Mouse (Mus musculus): Measurements from ENCODE around the gene Eef1akmt2.

Eef1akmt2 gene

DNA sequence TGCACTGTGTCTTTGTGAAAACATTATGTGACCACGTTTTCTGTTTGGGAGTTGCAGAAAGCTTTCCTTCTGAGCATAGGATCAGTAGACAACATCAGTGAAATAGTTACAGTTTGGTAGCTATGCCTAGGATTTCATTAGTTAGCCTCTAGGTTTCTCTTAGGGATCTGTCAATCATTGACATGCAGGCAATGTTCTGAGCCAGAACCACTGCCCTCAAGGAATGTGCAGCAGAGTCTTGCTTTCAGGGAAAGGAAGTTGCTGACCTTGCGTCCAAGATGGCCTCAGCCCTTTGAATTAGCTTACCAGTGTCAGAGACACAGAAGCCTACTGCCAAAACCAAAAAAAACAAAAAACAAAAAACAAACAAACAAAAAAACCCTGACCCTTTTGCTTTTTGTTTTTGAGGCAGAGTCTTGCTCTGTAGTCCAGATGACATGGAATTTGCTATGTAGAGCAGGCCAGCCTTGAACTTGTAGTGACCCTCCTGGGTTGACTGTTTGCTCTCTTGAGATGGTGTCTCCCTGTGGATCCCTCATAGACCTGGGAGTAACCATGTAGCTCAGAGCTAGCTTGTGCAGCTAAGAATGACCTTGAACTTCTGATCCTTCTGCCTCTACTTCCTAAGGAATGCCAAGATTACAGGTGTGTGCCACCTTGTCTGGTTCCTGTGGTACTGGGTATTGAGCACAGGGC, 23.1 kb upstream of the Eef1akmt2 start:
- in situ Hi-C loops (cut with MboI, MseI): no loop called here

DNA sequence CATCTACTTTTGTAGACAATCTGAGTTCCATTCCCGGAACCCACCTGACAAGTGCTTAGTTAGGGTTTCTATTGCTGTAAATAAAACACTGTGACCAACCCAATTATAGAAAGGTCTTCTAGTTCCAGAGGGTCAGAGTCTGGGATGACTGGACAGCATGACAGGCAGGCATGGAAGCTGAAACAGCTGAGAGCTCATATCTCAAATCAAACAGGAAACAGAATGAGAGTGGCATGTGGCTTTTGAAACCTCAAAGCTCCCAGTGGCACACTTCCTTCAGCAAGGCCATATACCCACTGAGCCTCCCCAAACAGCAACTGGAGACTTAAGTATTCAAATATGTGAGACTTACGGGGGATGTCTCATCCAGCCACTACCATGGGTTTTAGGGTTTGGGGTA, 20.6 kb upstream of the Eef1akmt2 start:
- in situ Hi-C loops (cut with MboI, MseI): no loop called here

DNA sequence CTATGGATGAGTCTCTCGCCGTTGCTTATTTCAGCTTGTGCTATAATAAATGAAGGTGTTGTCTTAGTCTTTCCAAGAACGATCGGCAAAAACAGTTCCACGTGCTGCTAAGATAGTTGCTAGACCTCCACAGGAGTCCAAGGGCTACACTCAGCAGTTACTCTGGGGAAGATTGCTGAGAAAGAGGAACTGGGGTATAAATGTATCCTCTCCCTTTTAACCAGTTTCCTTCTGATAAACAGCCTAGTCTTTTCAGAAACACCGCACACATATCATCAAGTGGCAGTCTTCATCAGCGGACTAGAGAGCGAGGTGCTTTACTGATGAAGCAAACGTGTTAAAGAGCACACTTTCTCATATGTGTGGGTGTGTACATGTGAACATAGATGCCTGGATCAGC, 13.8 kb upstream of the Eef1akmt2 start:
- in situ Hi-C loops (cut with MboI, MseI): no loop called here

DNA sequence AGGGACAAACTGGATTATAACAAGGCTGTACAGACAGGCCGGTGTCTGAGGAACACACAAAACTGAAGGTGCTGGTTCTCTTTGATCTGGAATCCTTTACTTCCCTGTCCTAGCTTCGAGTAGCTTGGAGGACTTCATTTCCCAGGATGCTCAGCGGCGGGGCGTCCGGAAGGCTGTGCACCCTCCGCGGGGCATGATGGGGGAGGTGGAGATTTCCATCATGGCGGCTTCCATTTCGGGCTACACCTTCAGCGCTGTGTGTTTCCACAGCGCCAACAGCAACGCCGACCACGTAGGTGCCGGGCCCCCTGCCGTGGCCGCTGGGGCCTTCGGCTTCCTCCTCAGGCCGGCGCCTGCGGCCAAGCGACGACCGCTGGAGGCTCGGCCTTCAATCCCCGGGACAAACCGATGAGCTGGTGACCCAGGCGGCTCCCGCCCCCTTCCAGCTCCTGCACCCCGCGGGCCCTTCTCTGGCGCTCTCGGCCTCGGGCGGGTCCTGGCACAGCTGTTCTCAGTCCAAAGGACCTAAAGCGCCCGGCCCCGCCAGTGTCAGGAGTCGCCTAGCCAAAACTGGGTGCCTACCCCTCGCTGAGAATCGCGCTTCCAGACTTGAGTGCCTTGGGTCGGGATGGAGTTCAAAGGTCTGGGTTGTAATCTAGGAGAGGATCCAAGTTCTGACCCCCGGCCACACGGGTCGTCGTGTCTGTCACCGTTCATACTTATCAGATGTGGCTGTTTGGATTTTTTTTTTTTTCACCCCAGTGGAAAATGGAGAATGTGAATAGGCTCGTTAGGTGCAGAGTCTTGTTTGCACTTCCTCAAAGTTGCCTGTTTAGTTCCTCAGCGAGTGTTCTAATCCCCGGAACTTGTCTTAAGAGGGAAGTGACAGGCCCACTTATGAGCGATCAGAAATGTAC, 6.8 kb upstream of the Eef1akmt2 start, which contains the start of gene Abraxas2:
Gene Abraxas2, plus strand, starts transcription at position 184 of the 917 bp plus-strand sequence.
- in situ Hi-C loops (cut with MboI, MseI): loop anchor here (5.0 kb wide), 1 partner anchor 42 kb away; no protein-coding TSS in a partner anchor

DNA sequence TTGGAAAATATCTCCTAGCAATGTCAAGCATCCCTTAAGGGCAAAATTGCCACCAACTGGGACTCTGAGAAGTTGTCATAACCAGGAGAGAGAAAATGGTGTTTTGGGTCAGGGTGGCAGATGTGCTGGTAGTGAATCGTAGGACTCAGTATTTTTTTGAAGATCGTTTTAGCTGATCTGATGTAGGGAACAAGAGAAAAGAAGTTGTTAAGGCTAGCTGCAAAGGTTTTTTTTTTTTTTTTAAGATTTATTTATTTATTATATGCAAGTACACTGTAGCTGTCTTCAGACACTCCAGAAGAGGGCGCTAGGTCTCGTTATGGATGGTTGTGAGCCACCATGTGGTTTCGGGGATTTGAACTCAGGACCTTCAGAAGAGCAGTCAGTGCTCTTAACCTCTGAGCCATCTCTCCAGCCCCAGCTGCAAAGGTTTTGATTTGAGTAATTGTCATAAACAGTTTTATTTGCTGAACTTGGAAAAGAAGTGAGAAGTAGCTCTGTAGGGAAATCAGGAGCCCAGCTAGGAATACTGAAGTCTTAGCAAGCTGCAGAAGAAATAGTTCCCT, 5.7 kb upstream of the Eef1akmt2 start:
- in situ Hi-C loops (cut with MboI, MseI): loop anchor here (5.0 kb wide), 1 partner anchor 41 kb away; no protein-coding TSS in a partner anchor

DNA sequence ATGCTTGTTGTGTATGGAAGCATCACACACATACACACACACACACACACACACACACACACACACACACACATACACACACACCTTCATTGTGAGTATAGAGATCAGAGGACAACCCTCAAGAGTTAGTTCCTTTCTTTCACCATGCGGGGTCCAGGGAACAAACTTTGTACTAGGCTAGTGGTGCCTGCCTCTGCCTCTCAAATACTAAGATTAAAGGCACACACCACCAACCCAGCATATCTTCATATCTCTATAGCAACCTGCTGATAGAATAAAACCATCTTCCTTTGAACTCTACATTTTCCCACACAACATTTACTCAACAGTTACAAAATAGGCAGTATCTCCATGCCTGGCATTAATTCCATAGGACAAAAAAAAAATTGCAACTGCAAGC, 3.6 kb upstream of the Eef1akmt2 start:
- in situ Hi-C loops (cut with MboI, MseI): loop anchor here (5.0 kb wide), 1 partner anchor 39 kb away; no protein-coding TSS in a partner anchor

DNA sequence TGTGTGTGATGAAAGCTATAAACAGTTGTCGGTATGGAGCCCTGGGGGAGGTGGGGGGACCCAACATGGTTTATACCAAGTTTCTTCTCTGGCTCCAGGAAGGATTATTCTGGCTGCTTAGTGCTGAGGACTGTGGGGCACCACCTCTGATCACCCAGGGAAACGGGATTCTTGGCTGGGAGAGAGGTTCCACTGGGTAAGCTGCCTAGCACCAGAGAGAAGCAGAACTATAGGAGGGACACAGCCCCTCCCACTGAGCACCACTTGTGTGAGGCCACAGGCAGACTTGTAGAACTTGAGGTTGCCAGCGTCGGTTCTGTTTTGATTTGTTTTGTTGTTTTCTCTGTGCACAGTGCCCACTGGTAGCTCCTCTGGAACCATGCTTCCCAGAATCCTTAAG, 1.5 kb upstream of the Eef1akmt2 start:
- in situ Hi-C loops (cut with MboI, MseI): no loop called here

DNA sequence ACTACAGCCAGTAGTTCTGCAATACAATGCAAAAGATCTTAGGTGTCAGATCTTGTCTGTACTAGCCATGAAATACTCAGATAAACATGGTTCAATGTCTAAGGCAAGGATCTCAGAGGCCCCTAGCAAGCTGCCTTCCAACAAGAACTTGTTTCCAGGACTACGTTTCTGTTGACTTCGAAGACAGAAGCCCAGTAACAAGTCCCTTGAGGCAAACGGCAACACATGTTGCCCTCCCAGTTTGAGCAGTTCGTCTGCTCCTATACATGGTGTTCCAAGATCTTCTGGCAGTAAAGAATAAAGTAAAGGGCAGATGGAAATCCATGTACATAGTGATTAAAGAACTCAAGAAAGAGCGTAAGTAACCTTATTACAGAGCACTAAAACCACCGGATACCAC, 888 bp upstream of the Eef1akmt2 start:
- in situ Hi-C loops (cut with MboI, MseI): no loop called here

DNA sequence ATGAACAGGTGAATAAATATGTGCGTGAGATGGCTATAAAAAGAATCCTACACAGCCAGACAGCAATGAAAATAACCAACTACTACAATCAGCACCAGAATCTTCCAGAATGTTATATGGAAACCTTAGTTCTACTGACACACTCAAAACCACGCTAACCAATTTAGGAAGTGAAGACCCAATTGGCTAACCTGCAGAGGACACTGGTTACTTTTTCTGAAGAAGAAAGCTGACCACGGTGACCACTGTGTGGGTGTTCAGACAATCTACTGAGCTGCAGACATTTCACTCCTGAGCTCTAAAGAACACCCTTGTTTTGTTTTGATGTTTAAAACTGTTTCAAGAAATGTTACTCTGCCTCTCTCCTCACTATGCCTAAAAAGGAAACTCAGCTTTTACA, 9.3 kb downstream of the Eef1akmt2 start:
- in situ Hi-C loops (cut with MboI, MseI): no loop called here

DNA sequence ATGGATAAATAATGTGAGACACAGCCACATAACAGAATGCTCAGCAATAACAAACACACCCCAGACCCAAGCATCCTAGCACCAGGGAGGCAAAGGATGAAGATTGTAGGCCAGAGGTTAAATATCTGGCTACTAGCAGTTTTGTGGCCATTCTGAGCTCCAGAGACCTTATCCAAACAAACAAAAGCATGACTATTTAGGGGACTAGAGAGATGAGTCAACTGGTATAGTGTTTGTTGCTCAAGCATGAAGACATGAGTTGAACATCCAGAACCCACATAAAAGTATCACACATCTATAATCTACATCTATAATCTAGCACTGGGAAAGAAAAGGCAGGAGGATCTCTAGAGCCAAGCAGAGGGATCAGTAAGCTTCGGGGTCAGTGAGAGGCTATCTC, 10.0 kb downstream of the Eef1akmt2 start:
- in situ Hi-C loops (cut with MboI, MseI): no loop called here

DNA sequence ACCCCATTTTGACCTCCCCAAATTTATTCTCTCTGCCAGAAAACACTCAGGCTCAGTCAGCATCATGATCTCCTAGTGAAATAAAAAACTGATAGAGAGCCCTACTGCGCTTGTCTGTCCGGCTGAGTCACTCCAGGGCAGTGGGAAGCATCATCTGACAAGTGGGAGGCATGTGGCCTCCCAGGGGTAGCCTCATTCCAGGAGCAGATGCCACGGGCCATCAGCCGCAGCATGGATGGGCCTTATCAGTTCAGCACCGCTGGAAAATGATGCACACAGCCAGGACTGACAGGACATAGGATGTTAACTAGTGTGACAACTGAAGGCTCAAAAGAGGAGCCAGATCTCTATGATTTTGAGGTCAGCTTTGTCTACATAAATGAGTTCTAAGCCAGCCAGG, 11.2 kb downstream of the Eef1akmt2 start:
- in situ Hi-C loops (cut with MboI, MseI): no loop called here

DNA sequence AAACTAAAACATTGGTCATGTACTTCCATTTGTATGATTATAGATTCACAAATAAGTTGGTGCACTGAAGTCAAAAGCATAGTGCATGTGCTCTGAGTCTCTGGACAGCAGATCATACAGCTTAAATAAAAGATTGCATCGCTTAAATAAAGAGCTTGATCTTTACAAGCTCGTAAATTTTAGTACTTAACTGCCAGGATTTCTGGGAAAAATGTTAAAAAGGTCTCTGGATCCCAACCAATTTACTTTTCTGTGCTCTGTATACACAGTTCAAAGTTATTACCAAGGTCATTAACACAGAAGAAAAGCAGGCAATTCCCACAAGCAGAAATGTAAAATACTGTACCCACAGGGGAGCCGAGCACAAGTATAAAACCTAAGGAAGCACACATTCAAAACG, 21.5 kb downstream of the Eef1akmt2 start:
- in situ Hi-C loops (cut with MboI, MseI): no loop called here

DNA sequence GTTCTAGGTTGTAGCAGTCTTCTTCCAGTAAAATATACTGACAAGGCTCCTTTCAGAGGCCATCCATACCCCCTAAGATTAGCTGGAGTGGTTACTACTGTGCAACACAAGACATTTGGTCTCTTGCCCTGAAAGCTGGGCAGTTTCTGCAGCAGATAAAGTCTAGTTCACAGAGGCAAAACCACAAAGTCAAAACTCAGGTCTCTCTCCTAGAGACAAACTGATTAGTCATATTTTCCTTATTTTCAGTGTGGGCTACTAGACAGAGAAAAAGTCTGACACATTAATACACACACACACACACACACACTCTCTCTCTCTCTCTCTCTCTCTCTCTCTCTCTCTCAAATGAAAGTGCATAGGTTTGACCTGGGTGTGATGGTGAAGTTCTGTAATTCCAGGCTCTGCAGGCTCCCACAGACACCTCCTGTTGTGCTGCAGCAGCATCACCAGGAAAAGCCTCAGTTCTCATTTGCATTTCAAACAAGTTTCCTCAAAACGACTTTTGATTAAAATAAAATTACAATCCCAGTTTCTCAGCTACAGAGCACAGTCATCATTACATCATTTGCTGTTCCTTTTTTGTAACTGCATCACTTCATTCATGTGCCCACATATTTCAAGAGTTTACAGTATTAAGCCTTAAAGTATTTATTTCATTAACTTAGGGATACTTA, 28.0 kb downstream of the Eef1akmt2 start:
- in situ Hi-C loops (cut with MboI, MseI): no loop called here

DNA sequence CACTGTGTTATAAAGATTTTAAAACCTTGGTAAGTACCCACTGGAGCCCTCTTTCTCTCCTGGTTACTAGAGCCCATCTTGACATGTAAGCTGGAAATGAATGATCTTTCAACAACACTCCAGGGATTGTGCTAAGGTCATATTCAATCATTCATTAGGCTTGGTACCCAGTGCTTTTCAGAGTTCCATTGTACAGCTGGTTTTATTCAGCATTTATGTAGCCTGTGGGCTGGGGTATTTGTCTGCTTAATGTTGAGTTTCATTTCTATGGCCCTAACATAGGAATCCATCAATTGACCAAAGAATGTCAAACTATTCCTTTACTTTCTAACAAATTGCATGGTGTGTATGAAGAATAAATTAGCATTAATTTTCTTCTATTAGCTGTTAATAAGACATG, 28.6 kb downstream of the Eef1akmt2 start:
- in situ Hi-C loops (cut with MboI, MseI): no loop called here

DNA sequence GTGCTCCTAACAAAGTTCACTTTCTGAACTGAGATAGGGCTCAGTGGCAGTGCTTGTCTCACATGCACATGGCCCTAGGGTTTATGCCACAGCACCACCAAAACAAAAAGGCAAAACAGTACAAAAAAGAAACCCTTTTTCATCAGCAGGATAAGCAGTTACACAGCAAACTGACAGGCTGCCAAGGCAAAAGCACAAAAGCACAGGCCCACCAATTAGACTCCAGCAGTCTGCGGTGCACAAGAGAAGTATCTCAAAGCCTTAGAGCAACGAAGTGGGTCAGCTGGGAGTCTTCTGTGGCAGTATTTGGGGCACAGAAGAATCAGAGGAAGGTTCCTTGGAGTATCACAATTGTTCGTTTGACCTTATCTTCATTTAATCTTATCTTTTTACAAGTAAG, 31.8 kb downstream of the Eef1akmt2 start:
- in situ Hi-C loops (cut with MboI, MseI): no loop called here

DNA sequence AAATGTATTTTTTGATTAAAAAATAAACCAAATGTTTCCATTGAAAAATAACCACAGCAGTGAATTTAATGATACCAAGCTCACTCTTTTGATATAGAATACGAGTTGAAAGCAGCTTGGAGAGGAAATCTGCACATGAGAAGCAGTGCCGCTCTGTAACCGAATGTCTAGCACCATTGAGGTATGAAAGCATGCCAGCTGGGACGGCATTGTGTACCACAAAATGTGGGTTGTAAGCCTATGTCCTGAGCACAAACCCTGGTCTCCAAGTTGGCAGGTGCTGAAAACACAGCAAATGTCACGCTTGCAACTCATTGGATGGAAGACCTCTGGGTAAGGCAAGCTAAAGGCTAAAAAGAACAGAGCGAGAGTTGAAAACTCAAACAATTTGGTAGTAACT, 35.4 kb downstream of the Eef1akmt2 start:
- in situ Hi-C loops (cut with MboI, MseI): loop anchor here (5.0 kb wide), 3 partner anchors 40 to 165 kb away; partner anchors contain the start of gene Abraxas2

DNA sequence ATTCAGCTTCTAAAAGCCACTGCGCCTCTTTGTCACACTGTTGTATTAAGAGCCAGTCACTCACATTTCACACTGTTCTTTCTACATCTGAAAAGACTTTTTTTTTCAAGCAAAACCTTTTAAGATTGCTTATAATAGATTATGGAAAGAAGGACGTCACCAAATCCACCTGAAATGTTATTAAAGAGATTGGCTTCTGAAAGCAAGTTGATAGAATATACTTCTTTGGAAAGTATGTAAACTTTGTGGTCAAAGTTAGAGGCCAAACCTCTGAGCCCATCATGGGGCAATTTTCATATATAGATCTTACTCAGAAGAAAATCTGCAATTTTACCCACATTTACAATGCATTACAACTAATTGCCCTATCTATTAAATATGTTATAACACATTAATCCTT, 35.9 kb downstream of the Eef1akmt2 start:
- in situ Hi-C loops (cut with MboI, MseI): loop anchor here (5.0 kb wide), 3 partner anchors 41 to 164 kb away; partner anchors contain the start of gene Abraxas2

DNA sequence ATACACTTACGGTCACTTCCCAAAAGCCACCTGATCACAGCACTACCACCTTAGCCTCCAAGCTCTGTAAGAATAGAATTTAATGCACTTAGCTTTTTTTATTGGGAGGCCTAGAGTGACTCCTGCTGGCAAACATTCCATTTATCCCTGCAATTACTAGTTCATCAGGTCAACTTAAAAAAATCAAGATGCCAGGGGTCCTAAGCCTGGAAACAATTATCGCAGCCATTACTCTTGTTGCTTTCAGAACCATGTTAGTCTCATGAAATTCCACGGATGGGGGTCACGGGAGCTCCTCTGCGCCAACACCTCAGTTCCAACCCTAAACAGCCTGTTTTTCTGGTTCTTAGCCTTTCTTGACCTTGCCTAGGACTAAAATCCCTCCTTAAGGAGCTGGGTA, 37.4 kb downstream of the Eef1akmt2 start:
- in situ Hi-C loops (cut with MboI, MseI): loop anchor here (5.0 kb wide), 3 partner anchors 42 to 163 kb away; partner anchors contain the start of gene Abraxas2

DNA sequence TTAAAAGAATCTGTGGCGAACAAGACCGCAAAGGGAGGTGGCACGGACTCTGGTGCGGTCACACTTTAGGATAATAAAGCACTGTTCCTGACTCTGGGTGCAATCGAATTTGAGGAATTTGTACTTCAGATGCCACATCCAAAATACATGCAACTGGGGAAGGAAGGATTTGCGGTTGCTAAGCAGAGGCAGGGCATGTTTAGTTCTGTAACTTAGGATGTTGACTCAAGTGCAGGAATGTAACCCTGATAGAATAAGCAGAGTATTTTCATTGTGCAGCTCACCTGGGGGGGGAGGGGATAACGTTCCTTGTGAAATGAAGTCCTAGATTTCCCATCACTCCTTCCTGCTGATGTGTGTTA, 38.4 kb downstream of the Eef1akmt2 start:
- in situ Hi-C loops (cut with MboI, MseI): no loop called here

DNA sequence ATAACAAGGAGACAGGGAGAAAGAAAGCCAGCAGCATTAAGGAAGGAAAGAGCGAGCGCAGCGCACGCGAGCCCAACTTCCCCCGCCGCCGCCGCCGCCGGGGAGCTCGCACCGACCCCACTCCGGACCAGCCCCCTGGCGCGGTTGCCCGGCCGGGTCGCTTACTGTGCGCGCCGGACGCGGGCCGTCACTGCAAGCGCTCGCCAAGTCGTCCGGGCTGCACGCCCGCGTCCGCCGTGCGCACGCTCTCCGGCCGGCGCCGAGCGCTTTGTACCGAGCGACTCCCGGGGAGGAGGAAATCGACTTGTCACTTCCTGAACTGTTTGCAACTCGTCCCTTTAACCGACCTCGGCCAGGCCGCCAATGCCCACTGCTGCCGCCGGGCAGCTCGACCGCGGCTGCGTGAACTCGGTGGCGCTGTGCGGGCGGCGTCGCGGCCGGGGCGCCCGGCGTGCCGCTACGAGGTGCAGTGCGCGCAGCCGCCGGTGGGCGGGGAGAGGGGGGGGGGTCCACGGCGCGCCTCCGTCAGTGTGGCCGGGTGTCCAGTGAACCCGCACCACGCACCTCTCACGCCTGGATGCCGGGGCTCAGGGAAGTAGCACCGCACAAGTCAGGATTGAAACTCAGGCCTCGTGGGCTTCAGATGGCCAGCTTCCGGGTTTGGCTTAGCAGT, 38.9 kb downstream of the Eef1akmt2 start, which contains the start of gene Fam53b:
Gene Fam53b, minus strand, starts transcription at position 471 of the 673 bp plus-strand sequence.
- in situ Hi-C loops (cut with MboI, MseI): no loop called here

All from regulatory T cell (primary cell).